Mouse (Mus musculus): ENCODE results near the gene Lilr4b. TPM values are rescaled to one million over a fixed set of nuclear protein-coding genes. Genes with fewer than 3 reads are reported as not detected.
"Not testable (repeated sequence)": the region's sequence is repeated elsewhere in the genome, so short reads cannot be mapped to it uniquely, and the experiment has no call there.

Lilr4b gene
- not detected in 2 replicates for polyA plus RNA-seq (2014; fragmentation: Nextera tagmentation; extraction: Ambion mirVana)

GRCm38 (mm10) chr10:51480397-51480796 is at the start of gene Lilr4b, which contains the start of gene Gm49339:
Lilr4b (plus strand) TSS chr10:51480632.
Gm49339 (plus strand) TSS chr10:51480612.
- not testable (repeated sequence) for H3K4me1 ChIP-seq (replicated peaks; ENCODE audit: control insufficient read depth, insufficient read depth, low read length); H3K9me3 ChIP-seq (ENCODE audit: control insufficient read depth, low read length); H3K4me3 ChIP-seq (ENCODE audit: low read depth, low read length); H3K27ac ChIP-seq (ENCODE audit: low read depth, low read length); H3K9ac ChIP-seq (ENCODE audit: low read depth, low read length); DNase-seq (ENCODE audit: low spot score); H3K36me3 ChIP-seq (ENCODE audit: control insufficient read depth, insufficient read depth, low read length); H3K27me3 ChIP-seq (ENCODE audit: control insufficient read depth, insufficient read depth, low read length); ATAC-seq (ENCODE audit: low FRiP score); H3K4me2 ChIP-seq (replicated peaks; ENCODE audit: low read depth, low read length)
- WGBS = 88% methylated on average over 1 of the region's 3 CpGs

GRCm38 (mm10) chr10:51432940-51433339 is 47.5 kb upstream of the Lilr4b start:
- Histone ChIP-seq H3K4me2 (replicated peaks; ENCODE audit: low read depth, low read length) (no peak overlapping the region), H3K4me3 (ENCODE audit: low read depth, low read length) (no peak overlapping the region), H3K4me1 (replicated peaks; ENCODE audit: control insufficient read depth, insufficient read depth, low read length) (no peaks in the 10 kb centered on the region), H3K9ac (ENCODE audit: low read depth, low read length) (no peak overlapping the region), H3K27me3 (ENCODE audit: control insufficient read depth, insufficient read depth, low read length) (no peaks in the 10 kb centered on the region), H3K27ac (ENCODE audit: low read depth, low read length) (no peak overlapping the region), H3K36me3 (ENCODE audit: control insufficient read depth, insufficient read depth, low read length) (no peaks in the 10 kb centered on the region), H3K9me3 (ENCODE audit: control insufficient read depth, low read length) (no peaks in the 10 kb centered on the region)
- DNase-seq (ENCODE audit: low spot score) = no peak
- ATAC-seq (ENCODE audit: low FRiP score) = no peak

- no peak overlapping the region for H3K4me2 ChIP-seq (replicated peaks; ENCODE audit: low read depth, low read length)
- H3K27me3 ChIP-seq (ENCODE audit: control insufficient read depth, insufficient read depth, low read length) = no peaks in the 10 kb centered on the region
- DNase-seq (ENCODE audit: low spot score) = no peak
- WGBS = 87% methylated on average over 3 of the region's 3 CpGs
- no peaks in the 10 kb centered on the region for H3K4me1 ChIP-seq (replicated peaks; ENCODE audit: control insufficient read depth, insufficient read depth, low read length)
- no peak overlapping the region for H3K9ac ChIP-seq (ENCODE audit: low read depth, low read length)
- no peak overlapping the region for H3K4me3 ChIP-seq (ENCODE audit: low read depth, low read length)
- H3K27ac ChIP-seq (ENCODE audit: low read depth, low read length) = no peak overlapping the region
- ATAC-seq (ENCODE audit: low FRiP score) = no peak
- no peaks in the 10 kb centered on the region for H3K36me3 ChIP-seq (ENCODE audit: control insufficient read depth, insufficient read depth, low read length)
- no peaks in the 10 kb centered on the region for H3K9me3 ChIP-seq (ENCODE audit: control insufficient read depth, low read length)
Measured at GRCm38 (mm10) chr10:51435684-51436083, 44.7 kb upstream of the Lilr4b start.

GRCm38 (mm10) chr10:51451610-51452009 is 28.8 kb upstream of the Lilr4b start:
- Histone ChIP-seq H3K9ac (ENCODE audit: low read depth, low read length) (no peak overlapping the region), H3K4me3 (ENCODE audit: low read depth, low read length) (no peak overlapping the region), H3K4me1 (replicated peaks; ENCODE audit: control insufficient read depth, insufficient read depth, low read length) (no peaks in the 10 kb centered on the region), H3K36me3 (ENCODE audit: control insufficient read depth, insufficient read depth, low read length) (no peaks in the 10 kb centered on the region), H3K27me3 (ENCODE audit: control insufficient read depth, insufficient read depth, low read length) (no peaks in the 10 kb centered on the region), H3K9me3 (ENCODE audit: control insufficient read depth, low read length) (no peaks in the 10 kb centered on the region), H3K27ac (ENCODE audit: low read depth, low read length) (no peak overlapping the region), H3K4me2 (replicated peaks; ENCODE audit: low read depth, low read length) (no peak overlapping the region)
- WGBS = 88% methylated on average over 4 of the region's 4 CpGs
- DNase-seq (ENCODE audit: low spot score) (no peak), ATAC-seq (ENCODE audit: low FRiP score) (no peak)

GRCm38 (mm10) chr10:51453616-51454298 is 26.7 kb upstream of the Lilr4b start:
- DNase-seq (ENCODE audit: low spot score) = no peak
- no peak overlapping the region for H3K27ac ChIP-seq (ENCODE audit: low read depth, low read length)
- WGBS = 84% methylated on average over 1 of the region's 1 CpGs
- no peaks in the 10 kb centered on the region for H3K4me1 ChIP-seq (replicated peaks; ENCODE audit: control insufficient read depth, insufficient read depth, low read length)
- no peaks in the 10 kb centered on the region for H3K36me3 ChIP-seq (ENCODE audit: control insufficient read depth, insufficient read depth, low read length)
- no peaks in the 10 kb centered on the region for H3K27me3 ChIP-seq (ENCODE audit: control insufficient read depth, insufficient read depth, low read length)
- no peak for ATAC-seq (ENCODE audit: low FRiP score)
- H3K4me2 ChIP-seq (replicated peaks; ENCODE audit: low read depth, low read length) = no peak overlapping the region
- no peak overlapping the region for H3K9ac ChIP-seq (ENCODE audit: low read depth, low read length)
- no peak overlapping the region for H3K4me3 ChIP-seq (ENCODE audit: low read depth, low read length)
- H3K9me3 ChIP-seq (ENCODE audit: control insufficient read depth, low read length) = no peaks in the 10 kb centered on the region

GRCm38 (mm10) chr10:51454365-51454764 is 26.1 kb upstream of the Lilr4b start:
- Histone ChIP-seq H3K36me3 (ENCODE audit: control insufficient read depth, insufficient read depth, low read length) (no peaks in the 10 kb centered on the region), H3K27me3 (ENCODE audit: control insufficient read depth, insufficient read depth, low read length) (no peaks in the 10 kb centered on the region), H3K4me2 (replicated peaks; ENCODE audit: low read depth, low read length) (no peak overlapping the region), H3K9me3 (ENCODE audit: control insufficient read depth, low read length) (no peaks in the 10 kb centered on the region), H3K27ac (ENCODE audit: low read depth, low read length) (no peak overlapping the region), H3K4me3 (ENCODE audit: low read depth, low read length) (no peak overlapping the region), H3K9ac (ENCODE audit: low read depth, low read length) (no peak overlapping the region), H3K4me1 (replicated peaks; ENCODE audit: control insufficient read depth, insufficient read depth, low read length) (no peaks in the 10 kb centered on the region)
- 88% methylated on average over 1 of the region's 1 CpGs for WGBS
- DNase-seq (ENCODE audit: low spot score) (no peak), ATAC-seq (ENCODE audit: low FRiP score) (no peak)

GRCm38 (mm10) chr10:51455762-51456161 is 24.7 kb upstream of the Lilr4b start:
- no peak for DNase-seq (ENCODE audit: low spot score)
- 93% methylated on average over 1 of the region's 1 CpGs for WGBS
- no peak overlapping the region for H3K27ac ChIP-seq (ENCODE audit: low read depth, low read length)

GRCm38 (mm10) chr10:51456369-51456768 is 24.1 kb upstream of the Lilr4b start:
- Histone ChIP-seq H3K4me3 (ENCODE audit: low read depth, low read length) (no peak overlapping the region), H3K4me2 (replicated peaks; ENCODE audit: low read depth, low read length) (no peak overlapping the region), H3K27ac (ENCODE audit: low read depth, low read length) (no peak overlapping the region), H3K27me3 (ENCODE audit: control insufficient read depth, insufficient read depth, low read length) (no peaks in the 10 kb centered on the region), H3K4me1 (replicated peaks; ENCODE audit: control insufficient read depth, insufficient read depth, low read length) (no peaks in the 10 kb centered on the region), H3K9me3 (ENCODE audit: control insufficient read depth, low read length) (no peaks in the 10 kb centered on the region), H3K36me3 (ENCODE audit: control insufficient read depth, insufficient read depth, low read length) (no peaks in the 10 kb centered on the region), H3K9ac (ENCODE audit: low read depth, low read length) (no peak overlapping the region)
- 87% methylated on average over 4 of the region's 4 CpGs for WGBS
- ATAC-seq (ENCODE audit: low FRiP score) (no peak), DNase-seq (ENCODE audit: low spot score) (no peak)

More at GRCm38 (mm10) chr10:51455762-51456161, 24.7 kb upstream of the Lilr4b start:
- Histone ChIP-seq H3K4me1 (replicated peaks; ENCODE audit: control insufficient read depth, insufficient read depth, low read length) (no peaks in the 10 kb centered on the region), H3K36me3 (ENCODE audit: control insufficient read depth, insufficient read depth, low read length) (no peaks in the 10 kb centered on the region), H3K27me3 (ENCODE audit: control insufficient read depth, insufficient read depth, low read length) (no peaks in the 10 kb centered on the region), H3K4me2 (replicated peaks; ENCODE audit: low read depth, low read length) (no peak overlapping the region), H3K4me3 (ENCODE audit: low read depth, low read length) (no peak overlapping the region), H3K9me3 (ENCODE audit: control insufficient read depth, low read length) (no peaks in the 10 kb centered on the region), H3K9ac (ENCODE audit: low read depth, low read length) (no peak overlapping the region)
- ATAC-seq (ENCODE audit: low FRiP score) = no peak

- H3K4me3 ChIP-seq (ENCODE audit: low read depth, low read length); H3K27ac ChIP-seq (ENCODE audit: low read depth, low read length); H3K27me3 ChIP-seq (ENCODE audit: control insufficient read depth, insufficient read depth, low read length); ATAC-seq (ENCODE audit: low FRiP score); H3K9ac ChIP-seq (ENCODE audit: low read depth, low read length); DNase-seq (ENCODE audit: low spot score); H3K36me3 ChIP-seq (ENCODE audit: control insufficient read depth, insufficient read depth, low read length); H3K4me1 ChIP-seq (replicated peaks; ENCODE audit: control insufficient read depth, insufficient read depth, low read length); H3K9me3 ChIP-seq (ENCODE audit: control insufficient read depth, low read length); H3K4me2 ChIP-seq (replicated peaks; ENCODE audit: low read depth, low read length): not testable (repeated sequence)
- WGBS = 42% methylated on average over 4 of the region's 4 CpGs
Measured at GRCm38 (mm10) chr10:51463800-51464199, 16.6 kb upstream of the Lilr4b start.

All from hindbrain, embryonic 11.5 days (tissue).